Mouse (Mus musculus): ENCODE results near the gene Prkaca.

DNA sequence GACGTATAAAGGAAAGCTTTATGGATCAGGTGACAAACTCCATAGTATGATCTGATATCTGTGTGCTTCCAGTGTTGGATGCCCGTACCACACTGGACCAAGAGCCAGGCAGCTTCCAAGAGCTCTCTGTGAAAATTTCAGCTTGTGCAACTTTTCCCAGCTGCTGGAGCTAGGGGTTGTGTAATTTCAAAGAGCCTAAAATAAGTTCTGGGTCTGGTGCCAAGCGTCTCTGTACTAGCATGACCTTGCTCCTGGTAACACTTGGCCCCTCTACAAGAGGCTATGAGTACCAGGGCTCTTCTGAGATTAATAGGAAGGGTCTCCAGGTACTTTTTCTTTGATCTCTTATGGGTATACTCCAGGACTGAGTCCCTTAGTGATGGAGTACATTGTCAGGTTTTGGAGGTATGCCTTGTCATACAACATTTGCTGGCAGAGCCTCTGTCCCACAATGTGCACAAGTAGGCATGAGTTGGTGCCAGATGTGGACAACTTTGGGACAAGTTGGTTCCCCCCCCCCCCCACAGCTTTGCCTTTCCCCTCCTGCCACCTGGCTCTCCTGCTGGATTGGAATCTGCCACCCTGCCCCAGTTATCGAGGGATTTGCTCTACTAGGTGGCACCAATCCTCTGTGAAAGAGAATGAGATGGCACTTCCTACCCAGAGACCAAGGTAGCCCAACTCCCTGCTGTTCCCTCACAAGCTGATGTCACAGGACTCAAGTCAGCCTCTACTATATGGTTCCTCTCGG lies 8.6 kb upstream of the Prkaca start:
- TF ChIP-seq CTCF (IDR thresholded peaks at IDR 0.05; ENCODE audit: low read depth) (no peak), EP300 (optimal IDR thresholded peaks at IDR 0.05) (no peak)

All from stomach, postnatal 0 days (tissue).